Mouse (Mus musculus): Measurements from ENCODE around the gene Muc3a. TPM values are rescaled to one million over a fixed set of nuclear protein-coding genes. Genes with fewer than 3 reads are reported as not detected.

The Muc3a gene
- not detected for polyA plus RNA-seq (2014; fragmentation: Illumina TruSeq; extraction: RNeasy Lipid Tissue Mini Kit (QIAGEN cat#74804))

DNA sequence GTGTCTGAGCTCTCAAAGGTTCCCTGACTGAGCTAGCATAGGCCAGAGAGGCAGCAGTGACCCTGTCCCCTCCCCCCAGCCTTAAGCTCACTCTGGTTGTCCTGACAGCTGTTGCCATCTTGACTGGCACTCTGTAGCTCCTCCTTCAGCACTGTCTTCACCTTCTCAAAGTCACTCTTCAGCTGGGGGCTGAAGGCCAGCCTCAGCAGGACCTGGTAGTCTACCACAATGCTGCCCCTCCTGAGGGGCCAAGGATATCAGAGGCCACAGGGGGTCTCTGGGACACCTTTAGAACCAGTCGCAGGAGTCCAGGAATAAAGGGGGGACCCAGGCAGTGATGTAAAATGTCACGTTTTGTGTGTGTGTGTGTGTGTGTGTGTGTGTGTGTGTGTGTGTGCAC, at the start of gene Muc3a:
Muc3a (minus strand) TSS at position 101 of the 400 bp plus-strand sequence.

Other genes starting within 250 kb of the Muc3a start
- gene Cldn15, start 245.8 kb downstream of the Muc3a start, polyA plus RNA-seq (2014; fragmentation: Illumina TruSeq; extraction: RNeasy Lipid Tissue Mini Kit (QIAGEN cat#74804)), result 2.9 TPM
- 2.3 TPM for gene Plod3, start 225.4 kb downstream of the Muc3a start, polyA plus RNA-seq (2014; fragmentation: Illumina TruSeq; extraction: RNeasy Lipid Tissue Mini Kit (QIAGEN cat#74804))
- gene Znhit1, start 224.4 kb downstream of the Muc3a start, polyA plus RNA-seq (2014; fragmentation: Illumina TruSeq; extraction: RNeasy Lipid Tissue Mini Kit (QIAGEN cat#74804)), result 0.80 TPM
- gene Vgf, start 186.0 kb downstream of the Muc3a start, polyA plus RNA-seq (2014; fragmentation: Illumina TruSeq; extraction: RNeasy Lipid Tissue Mini Kit (QIAGEN cat#74804)), result not detected
- gene Ap1s1, start 166.3 kb downstream of the Muc3a start, polyA plus RNA-seq (2014; fragmentation: Illumina TruSeq; extraction: RNeasy Lipid Tissue Mini Kit (QIAGEN cat#74804)), result 10.1 TPM
- 1.1 TPM for gene Serpine1, start 140.1 kb downstream of the Muc3a start, polyA plus RNA-seq (2014; fragmentation: Illumina TruSeq; extraction: RNeasy Lipid Tissue Mini Kit (QIAGEN cat#74804))
- 33.9 TPM for gene Trim56, start 96.2 kb downstream of the Muc3a start, polyA plus RNA-seq (2014; fragmentation: Illumina TruSeq; extraction: RNeasy Lipid Tissue Mini Kit (QIAGEN cat#74804))
- gene Muc3, start 63.1 kb downstream of the Muc3a start, polyA plus RNA-seq (2014; fragmentation: Illumina TruSeq; extraction: RNeasy Lipid Tissue Mini Kit (QIAGEN cat#74804)), result 0.34 TPM
- not detected for gene Ache, start 75.1 kb upstream of the Muc3a start, polyA plus RNA-seq (2014; fragmentation: Illumina TruSeq; extraction: RNeasy Lipid Tissue Mini Kit (QIAGEN cat#74804))
- 2.2 TPM for gene Ufsp1, start 82.2 kb upstream of the Muc3a start, polyA plus RNA-seq (2014; fragmentation: Illumina TruSeq; extraction: RNeasy Lipid Tissue Mini Kit (QIAGEN cat#74804))
- gene Srrt, start 95.3 kb upstream of the Muc3a start, polyA plus RNA-seq (2014; fragmentation: Illumina TruSeq; extraction: RNeasy Lipid Tissue Mini Kit (QIAGEN cat#74804)), result 26.4 TPM
- gene Trip6, start 102.0 kb upstream of the Muc3a start, polyA plus RNA-seq (2014; fragmentation: Illumina TruSeq; extraction: RNeasy Lipid Tissue Mini Kit (QIAGEN cat#74804)), result 0.20 TPM
- not detected for gene Slc12a9, start 121.2 kb upstream of the Muc3a start, polyA plus RNA-seq (2014; fragmentation: Illumina TruSeq; extraction: RNeasy Lipid Tissue Mini Kit (QIAGEN cat#74804))
- 9.1 TPM for gene Ephb4, start 137.7 kb upstream of the Muc3a start, polyA plus RNA-seq (2014; fragmentation: Illumina TruSeq; extraction: RNeasy Lipid Tissue Mini Kit (QIAGEN cat#74804))

Measured in ovary, adult 10 weeks (tissue).